Mouse (Mus musculus) liver, postnatal 0 days (tissue): ENCODE results near the gene Ptpn13.

Experiments
- CTCF ChIP-seq: sonication (generic); IDR thresholded peaks from 2 replicates; pipeline ENCODE4 v1.5.1; 2016; ENCODE audit warnings: antibody characterized with exemption, low read depth
- EP300 ChIP-seq: IDR thresholded peaks from 2 replicates; pipeline ENCODE4 v1.6.1; 2016; ENCODE audit warnings: antibody characterized with exemption, low read depth, mild to moderate bottlenecking

- no peak for TF ChIP-seq CTCF
- no peak for TF ChIP-seq EP300
Measured at GRCm38 (mm10) chr5:103541136-103541535, 116.1 kb downstream of the Ptpn13 start.
